Mouse (Mus musculus) T-cell, adult 2 months (primary cell): ENCODE measurements around the gene Epb41.
A peak's percentile ranks its signal among the peaks of the same experiment; 100 is the strongest.

Experiments
- DNase-seq: peaks from one replicate; pipeline ENCODE4 v3.0.0; 2022; ENCODE audit warnings: low spot score

Gene Epb41

DNA sequence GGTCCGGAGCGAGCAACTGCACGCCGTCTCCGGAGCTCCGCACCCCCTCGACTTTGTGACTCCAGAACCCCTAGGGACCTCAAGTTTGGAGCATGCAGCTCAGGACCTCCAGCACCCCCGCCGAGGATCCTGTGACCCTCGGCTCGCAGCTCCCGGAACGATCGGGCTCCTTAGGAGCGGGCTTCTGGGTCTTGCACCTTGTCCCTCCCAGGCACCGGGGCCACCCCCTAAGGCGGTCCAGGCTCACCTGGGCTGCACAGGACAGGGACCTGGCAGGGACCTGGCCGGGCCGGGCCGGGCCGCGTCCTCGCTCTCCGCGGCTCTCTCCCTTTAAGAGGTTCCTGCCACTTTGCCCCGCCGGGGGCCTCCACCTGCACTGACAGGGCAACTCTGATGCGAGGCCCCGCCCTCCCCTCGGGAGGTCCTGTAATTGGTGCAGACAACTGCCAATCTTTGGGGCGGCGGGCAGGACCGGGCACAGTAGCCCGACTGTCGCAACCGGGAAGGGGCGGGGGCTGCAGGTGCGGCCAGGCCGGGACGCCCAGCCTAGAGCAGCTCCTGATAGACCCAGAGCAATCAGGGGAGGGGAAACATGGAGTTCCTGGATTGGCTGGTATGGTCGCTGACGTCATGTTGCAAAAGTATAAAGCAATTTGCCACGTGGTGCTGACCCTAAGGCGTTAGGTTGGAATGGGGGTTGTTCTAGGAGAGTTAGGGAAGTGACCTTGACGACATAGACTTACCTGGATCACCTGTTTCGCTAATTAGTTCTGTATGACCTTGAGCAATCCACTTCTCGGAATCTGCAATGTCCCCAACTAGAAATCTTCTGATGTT is at the start of gene Epb41:
Gene Epb41 (minus strand): TSS at position 389 of the 837 bp plus-strand sequence.
- DNase-seq: peak; percentile 99

DNA sequence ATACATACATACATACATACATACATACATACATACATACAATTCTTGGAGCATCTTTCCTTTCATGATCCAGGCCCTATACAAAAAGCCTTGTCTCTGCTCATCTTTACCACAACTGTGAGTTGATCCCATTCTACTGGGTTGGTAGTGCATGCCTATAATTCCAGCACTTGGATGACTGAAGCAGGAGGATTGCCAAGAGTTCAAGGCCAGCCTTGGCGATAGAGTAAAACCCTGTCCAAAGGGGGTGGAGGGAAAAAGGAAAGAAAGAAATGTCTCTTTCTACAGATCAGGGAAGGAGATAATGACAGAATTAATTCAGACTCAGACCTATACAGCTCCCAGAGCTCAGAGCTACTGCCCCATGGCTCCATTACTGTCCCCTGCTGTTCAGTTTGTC is 48.0 kb upstream of the Epb41 start:
- no peak for DNase-seq

DNA sequence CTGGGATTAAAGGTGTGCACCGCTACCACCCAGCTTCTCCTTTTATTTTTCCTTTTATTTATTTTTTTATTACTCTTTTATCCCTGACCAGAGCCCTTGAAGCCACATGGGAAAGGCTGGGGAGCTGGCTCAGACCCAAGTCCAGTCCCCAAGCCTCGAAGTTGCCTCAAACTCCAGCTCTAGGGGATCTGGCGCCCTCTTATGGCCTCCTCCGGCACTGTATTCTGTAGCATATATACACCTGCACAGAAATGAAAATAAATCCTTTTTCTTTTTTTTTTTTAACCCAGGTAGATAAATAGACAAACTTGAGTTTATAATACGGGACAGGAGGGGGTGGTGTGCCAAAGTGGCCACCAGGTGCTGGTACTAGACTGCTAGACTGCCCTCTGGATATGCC is 46.6 kb upstream of the Epb41 start:
- no peak for DNase-seq

DNA sequence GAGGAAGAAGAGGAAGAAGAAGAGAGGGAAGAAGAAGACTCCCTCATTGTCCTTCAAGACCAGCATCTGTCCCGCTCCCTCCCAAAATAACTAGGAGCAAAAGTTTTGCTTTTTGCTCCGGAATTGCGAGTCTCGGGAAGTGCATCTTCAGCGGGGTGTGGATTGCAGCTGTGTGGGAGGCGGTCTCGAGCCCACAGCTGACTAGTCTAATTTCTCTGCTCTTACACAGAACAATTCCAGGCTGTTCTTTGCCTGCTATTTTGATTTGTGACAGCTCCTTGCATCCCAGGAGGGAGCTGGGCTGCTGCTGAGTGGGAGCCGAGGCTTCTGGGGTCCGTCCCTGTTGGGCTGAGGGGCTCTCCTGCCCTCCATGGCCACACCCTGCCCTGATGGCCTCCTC is 44.4 kb upstream of the Epb41 start:
- DNase-seq: no peak

- no peak for DNase-seq
Measured at GRCm38 (mm10) chr4:132116315-132116714, 41.2 kb upstream of the Epb41 start.

DNA sequence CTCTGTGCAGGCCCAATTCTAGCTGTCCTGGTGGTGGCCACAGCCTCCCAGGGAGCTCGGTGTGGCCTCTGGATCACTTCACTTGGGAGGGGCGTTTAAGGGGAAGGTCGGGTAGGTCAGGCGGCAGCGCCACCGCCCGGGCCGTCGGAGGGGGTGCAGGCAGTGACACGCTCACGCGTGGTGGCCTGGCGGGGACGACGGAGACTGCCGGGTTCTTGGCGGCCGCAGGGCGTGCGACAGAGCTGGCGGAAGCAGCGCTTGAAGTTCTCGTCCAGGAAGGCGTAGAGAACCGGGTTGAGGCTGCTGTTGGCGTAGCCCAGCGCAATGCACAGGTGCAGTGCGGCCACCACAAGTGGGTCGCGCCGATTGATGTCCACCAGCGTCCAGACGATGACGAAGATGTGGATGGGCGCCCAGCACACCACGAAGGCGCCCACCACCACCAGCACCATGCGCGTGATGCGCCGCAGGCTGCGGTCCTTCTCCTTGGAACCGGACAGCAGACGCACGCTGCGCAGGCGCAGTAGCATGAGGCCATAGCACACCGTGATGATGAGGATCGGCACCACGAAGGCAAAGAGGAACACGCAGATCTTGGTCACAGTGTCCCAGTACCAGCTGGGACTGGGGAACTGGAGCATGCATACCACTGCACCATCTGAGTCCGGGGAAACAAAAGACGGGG is 38.4 kb upstream of the Epb41 start:
- peak; percentile 30 for DNase-seq

GRCm38 (mm10) chr4:132111227-132111626 is 36.1 kb upstream of the Epb41 start:
- no peak for DNase-seq

DNA sequence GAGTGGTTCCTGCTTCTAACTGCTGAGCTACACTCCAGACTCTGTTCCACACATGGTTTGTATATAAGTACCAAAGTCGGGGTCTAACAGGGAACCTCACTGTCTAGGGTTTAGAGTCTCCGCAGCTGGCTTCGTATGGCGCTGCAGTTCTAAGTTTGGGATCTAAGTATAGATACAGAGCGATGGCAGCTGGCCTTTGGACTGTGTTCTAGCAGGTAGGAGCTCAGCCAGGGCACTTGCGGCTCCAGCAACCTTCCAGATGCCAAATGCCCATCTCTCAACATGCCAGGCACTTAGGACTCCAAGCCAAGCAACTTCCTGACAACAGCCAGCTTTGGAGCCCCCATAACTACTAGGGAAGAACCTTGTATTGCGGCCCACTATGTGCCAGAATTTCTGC is 33.1 kb upstream of the Epb41 start:
- DNase-seq: no peak

- DNase-seq: no peak
Measured at GRCm38 (mm10) chr4:132101152-132101551, 26.0 kb upstream of the Epb41 start.

- DNase-seq: no peak
Measured at GRCm38 (mm10) chr4:132099548-132099947, 24.4 kb upstream of the Epb41 start.

GRCm38 (mm10) chr4:132095043-132095442 is 19.9 kb upstream of the Epb41 start:
- DNase-seq: no peak

GRCm38 (mm10) chr4:132093928-132094327 is 18.8 kb upstream of the Epb41 start:
- no peak for DNase-seq

- no peak for DNase-seq
Measured at GRCm38 (mm10) chr4:132093136-132093535, 18.0 kb upstream of the Epb41 start.

DNA sequence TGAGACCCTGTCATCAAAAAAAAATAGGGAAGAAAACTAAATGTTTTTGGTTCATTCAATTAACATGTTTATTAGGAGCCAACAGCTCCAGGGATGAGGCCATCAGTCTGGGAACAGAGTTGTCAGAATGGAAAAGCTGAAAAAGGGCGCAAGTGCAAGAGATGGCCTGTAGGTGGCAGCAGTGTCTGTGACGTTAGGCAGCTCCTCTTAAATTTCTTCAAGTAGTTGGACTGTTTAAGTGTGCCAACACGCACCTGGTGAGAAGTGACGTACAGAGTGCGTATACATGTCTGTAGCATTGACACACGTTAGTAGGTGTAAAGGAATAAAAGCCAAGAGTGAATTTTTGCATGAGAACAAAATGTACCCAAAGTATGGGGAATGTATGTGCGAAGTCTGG is 13.8 kb upstream of the Epb41 start:
- DNase-seq: peak; percentile 51

DNA sequence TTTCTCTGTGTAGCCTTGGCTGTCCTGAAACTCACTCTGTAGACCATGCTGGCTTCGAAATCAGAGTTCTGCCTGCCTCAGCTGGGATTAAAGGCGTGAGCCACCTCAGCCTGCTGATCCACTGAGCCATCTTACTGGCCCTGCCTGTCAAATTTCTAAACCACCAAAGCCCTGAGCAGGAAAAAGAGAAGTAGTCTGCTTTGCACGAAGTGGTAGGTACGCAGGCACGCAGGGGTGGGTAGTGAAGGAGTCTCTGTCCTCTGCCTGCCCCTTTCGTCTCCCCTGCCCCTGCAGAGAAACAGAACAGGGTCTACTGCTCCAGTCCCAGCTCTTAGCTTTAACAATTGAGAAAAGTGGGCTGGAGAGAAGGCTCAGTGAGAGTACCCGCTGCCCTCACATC is 10.0 kb upstream of the Epb41 start:
- peak; percentile 47 for DNase-seq

GRCm38 (mm10) chr4:132080492-132080983 is 5.4 kb upstream of the Epb41 start:
- DNase-seq: no peak

DNA sequence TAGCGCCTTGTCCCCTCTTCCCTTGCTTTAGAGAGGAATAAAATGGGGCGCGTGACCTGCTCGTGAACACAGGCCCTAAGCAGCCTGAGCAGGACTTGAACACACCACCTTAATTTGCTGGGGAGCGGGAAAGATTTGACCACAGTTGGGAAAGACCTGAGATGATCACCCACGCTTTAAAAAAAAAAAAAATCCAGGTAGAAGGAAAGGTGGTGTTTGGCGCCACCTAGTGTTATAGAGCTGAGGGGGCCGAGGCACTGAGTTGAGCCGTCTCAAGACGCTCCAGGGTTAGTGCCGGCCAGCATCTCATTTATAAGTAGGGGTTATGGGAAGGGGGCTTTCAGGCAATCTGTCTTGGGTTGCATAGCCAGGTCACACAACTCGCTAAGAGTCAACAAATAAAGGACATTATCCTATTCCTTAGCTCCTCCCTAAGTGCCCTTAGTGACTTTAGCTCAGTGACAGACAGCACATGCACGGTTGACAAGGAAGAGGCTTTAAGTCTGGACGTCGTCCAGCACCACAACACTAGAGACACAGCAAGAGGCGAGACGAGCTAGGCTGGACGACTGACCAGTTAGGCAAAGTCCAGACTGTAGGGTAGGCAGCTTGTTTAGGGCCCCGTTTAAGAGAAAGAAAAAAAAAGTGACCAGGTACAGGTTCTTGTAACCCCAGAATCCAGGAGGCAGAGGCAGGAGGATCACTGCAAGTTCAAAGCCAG is 4.6 kb upstream of the Epb41 start:
- DNase-seq: peak; percentile 51

GRCm38 (mm10) chr4:132078296-132078714 is 3.2 kb upstream of the Epb41 start:
- no peak for DNase-seq

GRCm38 (mm10) chr4:132077445-132077844 is 2.3 kb upstream of the Epb41 start:
- no peak for DNase-seq

DNA sequence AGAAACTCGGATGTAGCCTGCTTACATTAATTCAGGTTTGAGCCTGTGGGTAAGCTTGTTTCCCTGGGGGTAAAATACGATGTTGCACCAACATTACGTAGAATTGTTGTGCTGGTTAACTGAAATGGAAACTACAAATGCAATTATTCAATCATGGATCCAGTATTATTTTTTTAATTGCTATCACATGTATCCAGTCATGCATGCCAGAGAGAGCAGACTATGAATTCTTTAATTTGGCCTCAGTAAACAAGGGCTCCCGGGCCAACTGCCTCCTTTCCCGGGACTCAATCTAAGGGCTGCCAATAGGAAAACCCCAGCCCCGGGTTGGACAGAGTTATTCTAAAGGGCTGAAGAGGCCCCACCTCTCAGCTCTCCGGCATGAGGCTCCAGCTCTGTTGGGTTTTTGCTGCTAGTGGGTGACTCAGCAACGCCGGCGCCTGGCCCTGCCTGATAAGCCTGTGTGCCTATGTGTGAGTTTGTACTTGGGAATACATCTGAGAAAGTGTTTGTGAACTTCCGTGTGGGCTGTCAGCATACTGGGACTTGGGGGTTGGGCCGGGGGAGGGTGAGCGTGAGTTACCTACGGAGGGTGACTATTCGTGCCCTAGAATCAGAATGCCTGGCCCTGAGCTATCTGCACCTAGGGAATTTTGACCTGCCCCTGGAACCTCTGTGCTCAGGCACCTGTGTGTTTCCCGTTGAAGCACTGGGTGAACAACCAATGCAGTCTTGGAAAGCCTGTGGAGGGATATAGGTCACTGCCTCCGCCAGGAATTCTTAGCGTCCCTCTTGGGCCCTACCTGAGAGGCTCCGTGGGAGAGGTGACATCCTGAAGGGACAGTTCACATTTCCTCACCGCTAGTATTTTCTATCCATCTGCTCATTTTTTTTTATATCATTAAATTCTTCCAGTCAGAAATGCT is 1.6 kb upstream of the Epb41 start:
- DNase-seq: peak; percentile 13

DNA sequence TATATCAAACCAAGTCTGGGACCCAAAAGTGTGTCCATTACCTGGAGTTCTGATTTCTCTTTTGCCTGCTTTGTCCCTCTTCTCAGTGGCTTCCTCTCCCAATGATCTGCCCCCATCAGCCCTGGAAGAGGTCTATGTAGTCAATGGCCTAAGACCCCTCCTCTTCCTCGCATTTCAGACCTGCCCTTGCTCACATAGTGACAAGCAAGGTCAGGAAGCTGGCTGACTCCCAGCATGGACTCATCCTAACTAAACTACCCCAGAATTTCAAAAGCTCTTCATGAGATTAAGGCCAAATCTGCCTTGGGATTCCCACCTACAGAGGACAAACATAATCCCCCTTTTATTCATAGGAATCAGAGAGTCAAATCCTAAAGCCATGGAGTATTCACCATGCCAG is 675 bp upstream of the Epb41 start:
- DNase-seq: no peak
